Mouse (Mus musculus) heart, embryonic 10.5 days (tissue): ENCODE data around the gene Armh3. TPM values are rescaled to one million over a fixed set of nuclear protein-coding genes. Genes with fewer than 3 reads are reported as not detected.

Experiments
- DNase-seq: peaks from one replicate; pipeline ENCODE4 v3.0.0-alpha.2; 2017; ENCODE audit warnings: low spot score
- H3K27ac ChIP-seq: fragments of 300-500 bp; sonication (generic); 2 replicates; pipeline ENCODE4 v1.5.1; 2016; ENCODE audit warnings: mild to moderate bottlenecking
- H3K27me3 ChIP-seq: fragments of 300-500 bp; sonication (generic); 2 replicates; pipeline ENCODE4 v1.6.1; 2016; ENCODE audit warnings: mild to moderate bottlenecking; ENCODE audit not compliant: poor library complexity, insufficient read depth, severe bottlenecking
- H3K36me3 ChIP-seq: fragments of 300-500 bp; sonication (generic); 2 replicates; pipeline ENCODE4 v1.6.1; 2016; ENCODE audit warnings: mild to moderate bottlenecking, moderate library complexity
- H3K4me1 ChIP-seq: fragments of 300-500 bp; sonication (generic); 2 replicates; pipeline ENCODE4 v1.6.1; 2016; ENCODE audit warnings: mild to moderate bottlenecking
- H3K4me3 ChIP-seq: fragments of 300-500 bp; sonication (generic); 2 replicates; pipeline ENCODE4 v1.5.1; 2016; ENCODE audit warnings: mild to moderate bottlenecking, moderate library complexity
- H3K9me3 ChIP-seq: fragments of 300-500 bp; sonication (generic); 2 replicates; pipeline ENCODE4 v1.6.1; 2016; ENCODE audit warnings: mild to moderate bottlenecking, moderate library complexity
- WGBS: fragments of 180-500 bp; shearing (Covaris S2); methylation state at CpG from one replicate; pipeline ENCODE4 v1.1.7; 2016; 5-methylcytosine and 5-hydroxymethylcytosine counted together
- polyA plus RNA-seq: library from polyadenylated mRNA; unstranded; fragments of >200 nt; fragmentation: Nextera tagmentation; extraction: Ambion mirVana; gene quantifications from 2 replicates; pipeline ENCODE4 v1.2.1, GENCODE M21; 2016

Gene Armh3
- polyA plus RNA-seq, 1 experiment from 2014 or later, result 16.6 TPM

- Histone ChIP-seq H3K4me1 (peaks cover 75% of the 10 kb centered on the region), H3K9me3 (no peaks in the 10 kb centered on the region), H3K27me3 (no peaks in the 10 kb centered on the region), H3K27ac (peak overlapping the region; percentile 96), H3K36me3 (peaks cover 23% of the 10 kb centered on the region), H3K4me3 (peak overlapping the region; percentile 97)
- WGBS, result 2% methylated on average over 27 of the region's 30 CpGs
- DNase-seq, result peak; percentile 94
Observed at GRCm38 (mm10) chr19:46039478-46039877, 41.2 kb upstream of the Armh3 start.

- no peaks in the 10 kb centered on the region for H3K27me3 ChIP-seq
- peak overlapping the region; percentile 97 for H3K4me3 ChIP-seq
- H3K9me3 ChIP-seq, result no peaks in the 10 kb centered on the region
- H3K27ac ChIP-seq, result peak overlapping the region; percentile 96
- DNase-seq, result no peak
- WGBS, result under 1% methylated on average over 16 of the region's 17 CpGs
- H3K4me1 ChIP-seq, result peaks cover 70% of the 10 kb centered on the region
- H3K36me3 ChIP-seq, result peaks cover 30% of the 10 kb centered on the region
Observed at GRCm38 (mm10) chr19:46038851-46039260, 40.6 kb upstream of the Armh3 start.

GRCm38 (mm10) chr19:46037925-46038850 lies 39.9 kb upstream of the Armh3 start:
- DNase-seq, result no peak
- Histone ChIP-seq H3K4me3 (peak overlapping the region; percentile 97), H3K27me3 (no peaks in the 10 kb centered on the region), H3K36me3 (peaks cover 36% of the 10 kb centered on the region), H3K27ac (peak overlapping the region; percentile 96), H3K9me3 (no peaks in the 10 kb centered on the region), H3K4me1 (peaks cover 63% of the 10 kb centered on the region)
- WGBS, result 21% methylated on average over 13 of the region's 13 CpGs

- Histone ChIP-seq H3K27me3 (no peaks in the 10 kb centered on the region), H3K36me3 (peaks cover 44% of the 10 kb centered on the region), H3K27ac (peak overlapping the region; percentile 96), H3K9me3 (no peaks in the 10 kb centered on the region), H3K4me1 (peaks cover 55% of the 10 kb centered on the region), H3K4me3 (peak overlapping the region; percentile 97)
- WGBS, result 9% methylated on average over 6 of the region's 6 CpGs
- DNase-seq, result no peak
Observed at GRCm38 (mm10) chr19:46037243-46037924, 39.1 kb upstream of the Armh3 start.

GRCm38 (mm10) chr19:46036477-46037242 lies 38.4 kb upstream of the Armh3 start:
- peak overlapping the region; percentile 97 for H3K4me3 ChIP-seq
- H3K9me3 ChIP-seq, result no peaks in the 10 kb centered on the region
- H3K36me3 ChIP-seq, result peaks cover 52% of the 10 kb centered on the region
- 67% methylated on average over 13 of the region's 13 CpGs for WGBS
- H3K27ac ChIP-seq, result peak overlapping the region; percentile 96; the same call in 1 of the 2 replicates
- DNase-seq, result no peak
- H3K4me1 ChIP-seq, result peaks cover 51% of the 10 kb centered on the region
- H3K27me3 ChIP-seq, result no peaks in the 10 kb centered on the region

GRCm38 (mm10) chr19:46035971-46036370 lies 37.7 kb upstream of the Armh3 start:
- Histone ChIP-seq H3K36me3 (peaks cover 57% of the 10 kb centered on the region), H3K27ac (0 out of 2 replicates have a peak overlapping the region, but pooled peaks have one; percentile 16), H3K27me3 (no peaks in the 10 kb centered on the region), H3K4me3 (no peak overlapping the region), H3K4me1 (peaks cover 45% of the 10 kb centered on the region), H3K9me3 (no peaks in the 10 kb centered on the region)
- 90% methylated on average over 13 of the region's 13 CpGs for WGBS
- DNase-seq, result no peak

GRCm38 (mm10) chr19:46033911-46034310 lies 35.6 kb upstream of the Armh3 start:
- 96% methylated on average over 11 of the region's 11 CpGs for WGBS
- Histone ChIP-seq H3K4me1 (peaks cover 33% of the 10 kb centered on the region), H3K27ac (no peak overlapping the region), H3K36me3 (peaks cover 71% of the 10 kb centered on the region), H3K4me3 (no peak overlapping the region), H3K27me3 (no peaks in the 10 kb centered on the region), H3K9me3 (0 out of 2 replicates have a peak, but pooled peaks cover 2% of the 10 kb centered on the region)
- no peak for DNase-seq

GRCm38 (mm10) chr19:46032731-46033510 lies 34.6 kb upstream of the Armh3 start:
- Histone ChIP-seq H3K27ac (no peak overlapping the region), H3K4me1 (peaks cover 26% of the 10 kb centered on the region), H3K27me3 (no peaks in the 10 kb centered on the region), H3K9me3 (0 out of 2 replicates have a peak, but pooled peaks cover 2% of the 10 kb centered on the region), H3K36me3 (peaks cover 71% of the 10 kb centered on the region), H3K4me3 (no peak overlapping the region)
- 90% methylated on average over 26 of the region's 26 CpGs for WGBS
- DNase-seq, result no peak

- Histone ChIP-seq H3K36me3 (peaks cover 71% of the 10 kb centered on the region), H3K4me1 (peaks cover 21% of the 10 kb centered on the region), H3K27ac (no peak overlapping the region), H3K9me3 (0 out of 2 replicates have a peak, but pooled peaks cover 2% of the 10 kb centered on the region), H3K4me3 (no peak overlapping the region), H3K27me3 (no peaks in the 10 kb centered on the region)
- 81% methylated on average over 9 of the region's 9 CpGs for WGBS
- no peak for DNase-seq
Observed at GRCm38 (mm10) chr19:46031689-46032432, 33.6 kb upstream of the Armh3 start.

GRCm38 (mm10) chr19:46030196-46030983 lies 32.1 kb upstream of the Armh3 start:
- no peak overlapping the region for H3K4me3 ChIP-seq
- H3K36me3 ChIP-seq, result peaks cover 57% of the 10 kb centered on the region

GRCm38 (mm10) chr19:46029652-46030051 lies 31.4 kb upstream of the Armh3 start:
- no peak overlapping the region for H3K27ac ChIP-seq
- H3K36me3 ChIP-seq, result peaks cover 50% of the 10 kb centered on the region
- no peak overlapping the region for H3K4me3 ChIP-seq
- 96% methylated on average over 1 of the region's 1 CpGs for whole genome bisulfite sequencing
- DNase-seq, result no peak
- 0 out of 2 replicates have a peak, but pooled peaks cover 2% of the 10 kb centered on the region for H3K9me3 ChIP-seq
- peaks cover 18% of the 10 kb centered on the region for H3K4me1 ChIP-seq
- H3K27me3 ChIP-seq, result no peaks in the 10 kb centered on the region

More at GRCm38 (mm10) chr19:46030196-46030983, 32.1 kb upstream of the Armh3 start:
- 0 out of 2 replicates have a peak, but pooled peaks cover 2% of the 10 kb centered on the region for H3K9me3 ChIP-seq
- WGBS, result 92% methylated on average over 10 of the region's 10 CpGs
- no peak overlapping the region for H3K27ac ChIP-seq
- DNase-seq, result no peak
- H3K27me3 ChIP-seq, result no peaks in the 10 kb centered on the region
- H3K4me1 ChIP-seq, result peaks cover 18% of the 10 kb centered on the region
